Mouse (Mus musculus): ENCODE data around the gene Pbld1. TPM values are rescaled to one million over a fixed set of nuclear protein-coding genes. Genes with fewer than 3 reads are reported as not detected.

The Pbld1 gene
- total RNA-seq, 2 experiments from 2014 or later: 1.0 to 3.3 TPM

Other genes starting within 250 kb of the Pbld1 start
- 1 to 10 TPM; 3.1 to 3.5 TPM for gene Tet1, start 151.2 kb upstream of the Pbld1 start, total RNA-seq (2021)
- gene Slc25a16, start 139.5 kb upstream of the Pbld1 start, total RNA-seq (2021): 10 to 100 TPM; 22.4 to 24.6 TPM
- gene Dna2, start 113.1 kb upstream of the Pbld1 start, total RNA-seq (2021): under 1 TPM; 0.36 to 0.50 TPM
- gene Rufy2, start 79.9 kb upstream of the Pbld1 start, total RNA-seq (2021): 1 to 10 TPM; 6.8 to 7.0 TPM
- gene Hnrnph3, start 35.9 kb upstream of the Pbld1 start, total RNA-seq (2021): 10 to 100 TPM; 32.9 to 35.7 TPM
- gene Pbld2, start 35.8 kb upstream of the Pbld1 start, total RNA-seq (2021): 10 to 100 TPM; 10.3 to 12.2 TPM
- gene Atoh7, start 39.5 kb downstream of the Pbld1 start, total RNA-seq (2021): not detected
- gene Mypn, start 143.8 kb downstream of the Pbld1 start, total RNA-seq (2021): 100 to 1,000 TPM in 1 of 2 experiments, 10 to 100 TPM in 1; 94.1 to 106 TPM
- 10 to 100 TPM; 33.5 to 36.3 TPM for gene Herc4, start 183.6 kb downstream of the Pbld1 start, total RNA-seq (2021)

All from heart, adult 18-20 months (tissue).